Mouse (Mus musculus) ES-Bruce4 (cell line): Measurements from ENCODE around the gene Dock10. TPM values are rescaled to one million over a fixed set of nuclear protein-coding genes. Genes with fewer than 3 reads are reported as not detected.

ENCODE experiments used
- H3K27ac ChIP-seq: 2 replicates; pipeline ENCODE4 v1.5.1; 2012; ENCODE audit warnings: low read length, inconsistent platforms; ENCODE audit not compliant: insufficient read depth
- H3K27me3 ChIP-seq: 2 replicates; pipeline ENCODE4 v1.6.1; 2012; ENCODE audit warnings: mild to moderate bottlenecking, low read length, inconsistent platforms; ENCODE audit not compliant: control insufficient read depth, poor library complexity, insufficient read depth, severe bottlenecking
- H3K36me3 ChIP-seq: 2 replicates; pipeline ENCODE4 v1.6.1; 2012; ENCODE audit warnings: inconsistent platforms, mild to moderate bottlenecking, low read length, moderate library complexity; ENCODE audit not compliant: control insufficient read depth, poor library complexity, insufficient read depth, severe bottlenecking
- H3K4me1 ChIP-seq: one replicate; pipeline ENCODE4 v1.8.1; 2011; ENCODE audit warnings: low read length; ENCODE audit not compliant: control insufficient read depth, insufficient read depth
- H3K4me3 ChIP-seq: 2 replicates; pipeline ENCODE4 v1.5.1; 2011; ENCODE audit warnings: low read depth, mild to moderate bottlenecking, low read length
- H3K9ac ChIP-seq: 2 replicates; pipeline ENCODE4 v1.6.1; 2012; ENCODE audit warnings: low read depth, mild to moderate bottlenecking, inconsistent platforms; ENCODE audit not compliant: poor library complexity, severe bottlenecking
- H3K9me3 ChIP-seq: replicated peaks from 2 replicates; pipeline ENCODE4 v1.6.1; 2012; ENCODE audit warnings: mild to moderate bottlenecking, low read length, inconsistent platforms; ENCODE audit not compliant: control insufficient read depth, poor library complexity, insufficient read depth, severe bottlenecking
- CTCF ChIP-seq: IDR thresholded peaks from one replicate; pipeline ENCODE4 v1.8.1; 2011; ENCODE audit warnings: low read depth, low read length
- EP300 ChIP-seq: IDR thresholded peaks from 2 replicates; pipeline ENCODE4 v1.6.1; 2011; ENCODE audit warnings: low read depth, low read length; ENCODE audit not compliant: insufficient read depth
- POLR2A ChIP-seq: IDR thresholded peaks from one replicate; pipeline ENCODE4 v1.8.1; 2011; ENCODE audit warnings: low read length; ENCODE audit not compliant: insufficient read depth
- polyA plus RNA-seq: library from polyadenylated mRNA; stranded (reverse); fragments of >200 nt; gene quantifications from 2 replicates; pipeline ENCODE4 v1.2.4, GENCODE M21; 2011; ENCODE audit warnings: low read depth; ENCODE audit not compliant: missing spikeins, insufficient read depth, insufficient read length

Dock10 gene
- polyA plus RNA-seq, 1 experiment = not detected

- Histone ChIP-seq H3K9me3 (no peaks in the 10 kb centered on the region), H3K4me1 (no peaks in the 10 kb centered on the region), H3K4me3 (no peak within 1 kb of the TSS), H3K9ac (no peak within 1 kb of the TSS), H3K27ac (no peak within 1 kb of the TSS), H3K36me3 (no peaks in the 10 kb centered on the region), H3K27me3 (no peaks in the 10 kb centered on the region)
- TF ChIP-seq EP300 = no peak
These were observed 297.0 kb downstream of the Dock10 start, which contains the start of gene Gm45261 for GRCm38 (mm10) chr1:80461348-80461747. Gene Gm45261 (minus strand): TSS chr1:80461448.

DNA sequence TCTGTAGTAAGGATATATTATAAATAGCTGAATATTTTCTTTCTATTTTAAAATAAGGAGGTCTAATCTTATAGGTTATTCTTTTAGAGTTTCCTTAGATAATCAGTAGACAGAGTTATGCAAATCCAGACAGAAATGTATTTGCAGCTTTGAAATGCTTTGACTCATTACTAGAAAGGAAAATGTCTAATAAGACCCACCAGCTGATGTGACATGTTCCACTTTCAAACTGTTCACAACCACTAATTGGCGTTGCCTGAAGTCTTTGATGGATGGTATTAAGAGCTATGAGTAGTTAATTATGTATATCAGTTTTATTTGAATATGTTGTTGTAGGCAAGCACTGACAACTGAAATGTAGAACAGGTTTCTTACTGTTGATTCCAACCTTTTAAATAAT is 298.4 kb downstream of the Dock10 start:
- Histone ChIP-seq H3K27me3 (no peaks in the 10 kb centered on the region), H3K4me3 (no peak overlapping the region), H3K9me3 (no peaks in the 10 kb centered on the region), H3K27ac (no peak overlapping the region), H3K36me3 (no peaks in the 10 kb centered on the region), H3K4me1 (no peaks in the 10 kb centered on the region), H3K9ac (no peak overlapping the region)
- TF ChIP-seq EP300 = no peak
- no peak for TF ChIP-seq POLR2A
- no peak for TF ChIP-seq CTCF

DNA sequence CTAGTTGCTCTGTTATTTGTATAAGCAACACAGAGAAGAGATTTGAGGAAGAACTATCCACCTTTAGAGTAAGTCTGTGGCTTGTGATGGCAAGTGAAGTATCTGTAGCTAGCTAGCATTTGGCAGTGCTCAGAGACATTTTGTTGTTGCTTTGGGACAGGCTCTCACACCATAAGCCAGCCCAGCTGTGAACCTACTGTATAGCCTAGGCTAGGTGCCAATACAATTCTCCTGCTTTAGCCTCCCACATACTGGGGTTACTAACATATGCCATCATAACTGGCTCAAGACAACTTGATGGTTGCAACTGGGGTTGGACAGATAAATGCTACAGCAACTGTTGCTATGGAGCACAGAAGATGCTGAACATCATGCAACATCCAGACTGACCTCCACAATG is 298.9 kb downstream of the Dock10 start:
- Histone ChIP-seq H3K27me3 (no peaks in the 10 kb centered on the region), H3K9me3 (no peaks in the 10 kb centered on the region), H3K9ac (no peak overlapping the region), H3K36me3 (no peaks in the 10 kb centered on the region), H3K27ac (no peak overlapping the region), H3K4me3 (no peak overlapping the region), H3K4me1 (no peaks in the 10 kb centered on the region)
- TF ChIP-seq POLR2A = no peak
- no peak for TF ChIP-seq CTCF
- no peak for TF ChIP-seq EP300

- Histone ChIP-seq H3K27ac (no peak overlapping the region), H3K27me3 (no peaks in the 10 kb centered on the region), H3K4me1 (no peaks in the 10 kb centered on the region), H3K36me3 (no peaks in the 10 kb centered on the region), H3K4me3 (no peak overlapping the region), H3K9ac (no peak overlapping the region), H3K9me3 (no peaks in the 10 kb centered on the region)
- TF ChIP-seq POLR2A = no peak
- no peak for TF ChIP-seq EP300
- TF ChIP-seq CTCF = no peak
These were observed 304.4 kb downstream of the Dock10 start for GRCm38 (mm10) chr1:80453971-80454370.

GRCm38 (mm10) chr1:80451914-80452549 is 306.3 kb downstream of the Dock10 start:
- TF ChIP-seq CTCF (no peak), EP300 (no peak), POLR2A (no peak)
- H3K9ac ChIP-seq = no peak overlapping the region
- H3K4me1 ChIP-seq = no peaks in the 10 kb centered on the region
- no peaks in the 10 kb centered on the region for H3K36me3 ChIP-seq
- no peaks in the 10 kb centered on the region for H3K9me3 ChIP-seq
- H3K4me3 ChIP-seq = no peak overlapping the region
- H3K27ac ChIP-seq = no peak overlapping the region
- H3K27me3 ChIP-seq = no peaks in the 10 kb centered on the region
